Mouse (Mus musculus): ENCODE results near the gene Slc1a7. TPM values are rescaled to one million over a fixed set of nuclear protein-coding genes. Genes with fewer than 3 reads are reported as not detected.

Slc1a7 gene
- total and polyA plus RNA-seq, 3 experiments: 0.21 to 1.9 (median 0.32) TPM

- Histone ChIP-seq H3K36me3 (ENCODE audit: control insufficient read depth, insufficient read depth, low read length) (no peaks in the 10 kb centered on the region), H3K4me1 (ENCODE audit: control insufficient read depth, insufficient read depth, low read length) (peaks cover 16% of the 10 kb centered on the region), H3K4me3 (no peak overlapping the region), H3K27me3 (ENCODE audit: control insufficient read depth, insufficient read depth, low read length) (no peaks in the 10 kb centered on the region), H3K79me2 (replicated peaks; ENCODE audit: control insufficient read depth, insufficient read depth, low read length) (no peaks in the 10 kb centered on the region), H3K9ac (ENCODE audit: low read depth, low read length) (no peak overlapping the region), H3K27ac (no peak overlapping the region)
- intact Hi-C loops (cut with DNase I): no loop called here
- 78% methylated on average over 7 of the region's 7 CpGs for WGBS
- TF ChIP-seq CTCF (IDR thresholded peaks at IDR 0.05) (no peak), POLR2A (IDR thresholded peaks at IDR 0.05; ENCODE audit: insufficient read depth, low read depth, low read length) (no peak), EP300 (IDR thresholded peaks at IDR 0.05; ENCODE audit: insufficient read depth, low read depth, low read length) (no peak)
- no peak for DNase-seq
These were observed 49.7 kb downstream of the Slc1a7 start for GRCm38 (mm10) chr4:108017839-108018238.

- intact Hi-C loops (cut with DNase I): no loop called here
- Histone ChIP-seq H3K4me1 (ENCODE audit: control insufficient read depth, insufficient read depth, low read length) (peaks cover 16% of the 10 kb centered on the region), H3K36me3 (ENCODE audit: control insufficient read depth, insufficient read depth, low read length) (no peaks in the 10 kb centered on the region), H3K27ac (peak overlapping the region; percentile 4; the same call in 1 of the 2 replicates), H3K4me3 (no peak overlapping the region), H3K27me3 (ENCODE audit: control insufficient read depth, insufficient read depth, low read length) (no peaks in the 10 kb centered on the region), H3K79me2 (replicated peaks; ENCODE audit: control insufficient read depth, insufficient read depth, low read length) (no peaks in the 10 kb centered on the region), H3K9ac (ENCODE audit: low read depth, low read length) (no peak overlapping the region; the same call in 1 of the 2 replicates)
- DNase-seq: no peak
- no peak for TF ChIP-seq CTCF (IDR thresholded peaks at IDR 0.05)
- TF ChIP-seq POLR2A (IDR thresholded peaks at IDR 0.05; ENCODE audit: insufficient read depth, low read depth, low read length): no peak
- no peak for TF ChIP-seq EP300 (IDR thresholded peaks at IDR 0.05; ENCODE audit: insufficient read depth, low read depth, low read length)
- 66% methylated on average over 10 of the region's 10 CpGs for WGBS
These were observed 50.2 kb downstream of the Slc1a7 start for GRCm38 (mm10) chr4:108018241-108018923.

GRCm38 (mm10) chr4:108018961-108019921 lies 51.1 kb downstream of the Slc1a7 start:
- intact Hi-C loops (cut with DNase I): no loop called here

GRCm38 (mm10) chr4:108020178-108020577 lies 52.0 kb downstream of the Slc1a7 start:
- H3K27me3 ChIP-seq (ENCODE audit: control insufficient read depth, insufficient read depth, low read length): no peaks in the 10 kb centered on the region
- WGBS: 81% methylated on average over 6 of the region's 6 CpGs
- no peak for DNase-seq
- no peak overlapping the region for H3K4me3 ChIP-seq
- no peaks in the 10 kb centered on the region for H3K36me3 ChIP-seq (ENCODE audit: control insufficient read depth, insufficient read depth, low read length)
- TF ChIP-seq EP300 (IDR thresholded peaks at IDR 0.05; ENCODE audit: insufficient read depth, low read depth, low read length) (no peak), CTCF (IDR thresholded peaks at IDR 0.05) (no peak), POLR2A (IDR thresholded peaks at IDR 0.05; ENCODE audit: insufficient read depth, low read depth, low read length) (no peak)
- intact Hi-C loops (cut with DNase I): no loop called here
- H3K79me2 ChIP-seq (replicated peaks; ENCODE audit: control insufficient read depth, insufficient read depth, low read length): no peaks in the 10 kb centered on the region
- peaks cover 12% of the 10 kb centered on the region for H3K4me1 ChIP-seq (ENCODE audit: control insufficient read depth, insufficient read depth, low read length)
- no peak overlapping the region for H3K9ac ChIP-seq (ENCODE audit: low read depth, low read length)
- H3K27ac ChIP-seq: peak overlapping the region; percentile 54; the same call in 1 of the 2 replicates

More at GRCm38 (mm10) chr4:108018961-108019921, 51.1 kb downstream of the Slc1a7 start:
- H3K9ac ChIP-seq (ENCODE audit: low read depth, low read length): no peak overlapping the region; the same call in 1 of the 2 replicates
- no peaks in the 10 kb centered on the region for H3K36me3 ChIP-seq (ENCODE audit: control insufficient read depth, insufficient read depth, low read length)
- TF ChIP-seq POLR2A (IDR thresholded peaks at IDR 0.05; ENCODE audit: insufficient read depth, low read depth, low read length) (peak; percentile 37; the same call in 1 of the 2 replicates), CTCF (IDR thresholded peaks at IDR 0.05) (no peak), EP300 (IDR thresholded peaks at IDR 0.05; ENCODE audit: insufficient read depth, low read depth, low read length) (peak; percentile 91)
- H3K4me3 ChIP-seq: no peak overlapping the region
- no peaks in the 10 kb centered on the region for H3K27me3 ChIP-seq (ENCODE audit: control insufficient read depth, insufficient read depth, low read length)
- peak; percentile 57 to 69 for DNase-seq
- H3K79me2 ChIP-seq (replicated peaks; ENCODE audit: control insufficient read depth, insufficient read depth, low read length): no peaks in the 10 kb centered on the region
- 25% methylated on average over 14 of the region's 14 CpGs for WGBS
- H3K27ac ChIP-seq: peak overlapping the region; percentile 54
- H3K4me1 ChIP-seq (ENCODE audit: control insufficient read depth, insufficient read depth, low read length): peaks cover 16% of the 10 kb centered on the region

- peaks cover 7% of the 10 kb centered on the region for H3K4me1 ChIP-seq (ENCODE audit: control insufficient read depth, insufficient read depth, low read length)
- H3K36me3 ChIP-seq (ENCODE audit: control insufficient read depth, insufficient read depth, low read length): no peaks in the 10 kb centered on the region
- no peaks in the 10 kb centered on the region for H3K79me2 ChIP-seq (replicated peaks; ENCODE audit: control insufficient read depth, insufficient read depth, low read length)
- intact Hi-C loops (cut with DNase I): no loop called here
- no peak overlapping the region for H3K9ac ChIP-seq (ENCODE audit: low read depth, low read length)
- TF ChIP-seq CTCF (IDR thresholded peaks at IDR 0.05) (no peak), EP300 (IDR thresholded peaks at IDR 0.05; ENCODE audit: insufficient read depth, low read depth, low read length) (no peak), POLR2A (IDR thresholded peaks at IDR 0.05; ENCODE audit: insufficient read depth, low read depth, low read length) (no peak)
- no peaks in the 10 kb centered on the region for H3K27me3 ChIP-seq (ENCODE audit: control insufficient read depth, insufficient read depth, low read length)
- 86% methylated on average over 4 of the region's 4 CpGs for WGBS
- no peak for DNase-seq
- no peak overlapping the region for H3K27ac ChIP-seq
- no peak overlapping the region for H3K4me3 ChIP-seq
These were observed 55.1 kb downstream of the Slc1a7 start for GRCm38 (mm10) chr4:108023186-108023585.
